Mouse (Mus musculus) thymus, adult 2 months (tissue): ENCODE measurements around the gene Psrc1. TPM values are rescaled to one million over a fixed set of nuclear protein-coding genes. Genes with fewer than 3 reads are reported as not detected.
A peak's percentile ranks its signal among the peaks of the same experiment; 100 is the strongest.

ENCODE experiments used
- DNase-seq: peaks from one replicate; pipeline ENCODE4 v3.0.0; 2021
- H3K27ac ChIP-seq: fragments of 200-500 bp; 2 replicates; pipeline ENCODE4 v1.5.1; 2012; ENCODE audit warnings: low read length, control low read depth; ENCODE audit not compliant: control insufficient read depth, insufficient read depth
- H3K27me3 ChIP-seq: fragments of 200-500 bp; 2 replicates; pipeline ENCODE4 v1.6.1; 2012; ENCODE audit warnings: mild to moderate bottlenecking, low read length, moderate library complexity, mixed read lengths; ENCODE audit not compliant: control insufficient read depth, insufficient read depth
- H3K36me3 ChIP-seq: fragments of 200-500 bp; 2 replicates; pipeline ENCODE4 v1.6.1; 2012; ENCODE audit warnings: mild to moderate bottlenecking, low read length, moderate library complexity; ENCODE audit not compliant: control insufficient read depth, insufficient read depth
- H3K4me1 ChIP-seq: fragments of 200-500 bp; replicated peaks from 2 replicates; pipeline ENCODE4 v1.6.1; 2012; ENCODE audit warnings: low read length; ENCODE audit not compliant: control insufficient read depth, insufficient read depth
- H3K4me3 ChIP-seq: fragments of 200-500 bp; 2 replicates; pipeline ENCODE4 v1.5.1; 2012; ENCODE audit warnings: mild to moderate bottlenecking, low read length, control low read depth, moderate library complexity; ENCODE audit not compliant: control insufficient read depth, insufficient read depth
- CTCF ChIP-seq: fragments of 200-500 bp; IDR thresholded peaks from 2 replicates; pipeline ENCODE4 v1.5.1; 2012; ENCODE audit warnings: mild to moderate bottlenecking, control low read depth, low read length, moderate library complexity, borderline replicate concordance; ENCODE audit not compliant: control insufficient read depth, poor library complexity, insufficient read depth; ENCODE audit errors: extremely low read depth
- POLR2A ChIP-seq: fragments of 200-500 bp; IDR thresholded peaks from 2 replicates; pipeline ENCODE4 v1.6.1; 2012; ENCODE audit warnings: mild to moderate bottlenecking, low read length, control low read depth, moderate library complexity; ENCODE audit not compliant: control insufficient read depth, poor library complexity, insufficient read depth; ENCODE audit errors: extremely low read depth
- WGBS: fragments of 180-500 bp; shearing (Covaris S2); methylation state at CpG from one replicate; pipeline ENCODE4 v1.1.7; 2018; 5-methylcytosine and 5-hydroxymethylcytosine counted together
- polyA plus RNA-seq: library from polyadenylated mRNA; depleted of rRNA; stranded (reverse); fragments of >200 nt; gene quantifications from 2 replicates; pipeline ENCODE4 v1.2.3, GENCODE M21; 2012

Gene Psrc1
- polyA plus RNA-seq, 1 experiment = 27.9 TPM

- H3K27me3 ChIP-seq = no peaks in the 10 kb centered on the region
- H3K36me3 ChIP-seq = no peaks in the 10 kb centered on the region
- 11% methylated on average over 67 of the region's 67 CpGs for WGBS
- peak; percentile 44 for DNase-seq
- H3K4me1 ChIP-seq = peaks cover 6% of the 10 kb centered on the region
- no peak for TF ChIP-seq CTCF
- TF ChIP-seq POLR2A = no peak
- H3K27ac ChIP-seq = no peak within 1 kb of the TSS
- H3K4me3 ChIP-seq = peak within 1 kb of the TSS; percentile 58
Measured at GRCm38 (mm10) chr3:108414857-108415830, 31.5 kb downstream of the Psrc1 start, which contains the start of gene Celsr2. Gene Celsr2, minus strand, starts transcription at chr3:108415552.

- DNase-seq = peak; percentile 85
- Histone ChIP-seq H3K27me3 (no peaks in the 10 kb centered on the region), H3K36me3 (no peaks in the 10 kb centered on the region), H3K27ac (no peak overlapping the region), H3K4me3 (peak overlapping the region; percentile 58), H3K4me1 (peaks cover 6% of the 10 kb centered on the region)
- 1% methylated on average over 48 of the region's 48 CpGs for WGBS
- no peak for TF ChIP-seq CTCF
- TF ChIP-seq POLR2A = peak; percentile 69
Measured at GRCm38 (mm10) chr3:108415831-108416223, 32.2 kb downstream of the Psrc1 start.

- DNase-seq = no peak
- Histone ChIP-seq H3K36me3 (peaks cover 19% of the 10 kb centered on the region), H3K4me1 (peaks cover 5% of the 10 kb centered on the region), H3K27ac (no peak overlapping the region), H3K4me3 (no peak overlapping the region), H3K27me3 (no peaks in the 10 kb centered on the region)
- TF ChIP-seq CTCF (no peak), POLR2A (no peak)
- WGBS = 59% methylated on average over 6 of the region's 6 CpGs
Measured at GRCm38 (mm10) chr3:108423006-108423405, 39.4 kb downstream of the Psrc1 start.

GRCm38 (mm10) chr3:108423844-108424801 lies 40.5 kb downstream of the Psrc1 start:
- whole genome bisulfite sequencing = 43% methylated on average over 11 of the region's 11 CpGs
- Histone ChIP-seq H3K36me3 (peaks cover 30% of the 10 kb centered on the region), H3K27ac (no peak overlapping the region), H3K4me3 (no peak overlapping the region), H3K4me1 (peaks cover 5% of the 10 kb centered on the region), H3K27me3 (no peaks in the 10 kb centered on the region)
- DNase-seq = peak; percentile 61
- TF ChIP-seq CTCF = no peak
- TF ChIP-seq POLR2A = no peak

GRCm38 (mm10) chr3:108424944-108425623 lies 41.4 kb downstream of the Psrc1 start:
- TF ChIP-seq POLR2A (no peak), CTCF (no peak)
- peaks cover 38% of the 10 kb centered on the region for H3K36me3 ChIP-seq
- H3K4me1 ChIP-seq = peaks cover 5% of the 10 kb centered on the region
- no peak for DNase-seq
- H3K27me3 ChIP-seq = no peaks in the 10 kb centered on the region
- no peak overlapping the region for H3K4me3 ChIP-seq
- WGBS = 98% methylated on average over 7 of the region's 7 CpGs
- H3K27ac ChIP-seq = no peak overlapping the region
